Mouse (Mus musculus) frontal cortex, adult 2 months (tissue): ENCODE results near the gene Krtap3-3. TPM values are rescaled to one million over a fixed set of nuclear protein-coding genes. Genes with fewer than 3 reads are reported as not detected.

ENCODE experiments used
- polyA plus RNA-seq: library from polyadenylated mRNA; depleted of rRNA; stranded (reverse); fragments of >200 nt; gene quantifications from 2 replicates; pipeline ENCODE4 v1.2.3, GENCODE M21; 2012; rRNA removed

Gene Krtap3-3
- polyA plus RNA-seq, 1 experiment = not detected

Other genes with a start within 250 kb of the Krtap3-3 start
- 0.06 and 0.15 TPM in 2 replicates for gene Krt25, start 227.9 kb downstream of the Krtap3-3 start, polyA plus RNA-seq
- gene Krt26, start 212.9 kb downstream of the Krtap3-3 start, polyA plus RNA-seq = 0.06 TPM in 1 of 2 replicates, not detected in the other
- gene Krt27, start 199.8 kb downstream of the Krtap3-3 start, polyA plus RNA-seq = 0.19 TPM in 1 of 2 replicates, not detected in the other
- gene Krt28, start 176.0 kb downstream of the Krtap3-3 start, polyA plus RNA-seq = 0.17 TPM in 1 of 2 replicates, not detected in the other
- gene Krt10, start 161.5 kb downstream of the Krtap3-3 start, polyA plus RNA-seq = 9.3 and 11.7 TPM in 2 replicates
- 6.7 and 9.7 TPM in 2 replicates for gene Krt12, start 128.6 kb downstream of the Krtap3-3 start, polyA plus RNA-seq
- gene Krt20, start 112.7 kb downstream of the Krtap3-3 start, polyA plus RNA-seq = 0.08 TPM in 2 replicates
- gene Krt23, start 57.7 kb downstream of the Krtap3-3 start, polyA plus RNA-seq = 0.15 TPM in 1 of 2 replicates, not detected in the other
- gene Krt39, start 29.5 kb downstream of the Krtap3-3 start, polyA plus RNA-seq = not detected in 2 replicates
- 0.08 TPM in 1 of 2 replicates, not detected in the other for gene Krt40, start 7.7 kb downstream of the Krtap3-3 start, polyA plus RNA-seq
- gene Krtap3-2, start 6.0 kb upstream of the Krtap3-3 start, polyA plus RNA-seq = not detected in 2 replicates
- gene Gm11939, start 8.6 kb upstream of the Krtap3-3 start, polyA plus RNA-seq = not detected in 2 replicates
- not detected in 2 replicates for gene Krtap3-1, start 15.8 kb upstream of the Krtap3-3 start, polyA plus RNA-seq
- gene Krtap1-5, start 30.2 kb upstream of the Krtap3-3 start, polyA plus RNA-seq = not detected in 2 replicates
- gene Krtap1-4, start 32.8 kb upstream of the Krtap3-3 start, polyA plus RNA-seq = not detected in 2 replicates
- not detected in 2 replicates for gene Krtap1-3, start 40.5 kb upstream of the Krtap3-3 start, polyA plus RNA-seq
- gene Krtap9-3, start 47.2 kb upstream of the Krtap3-3 start, polyA plus RNA-seq = not detected in 2 replicates
- gene Gm11938, start 52.4 kb upstream of the Krtap3-3 start, polyA plus RNA-seq = not detected in 2 replicates
- not detected in 2 replicates for gene Gm11937, start 59.3 kb upstream of the Krtap3-3 start, polyA plus RNA-seq
- gene Krtap2-4, start 64.0 kb upstream of the Krtap3-3 start, polyA plus RNA-seq = not detected in 2 replicates
- gene Gm11562, start 69.6 kb upstream of the Krtap3-3 start, polyA plus RNA-seq = not detected in 2 replicates
- not detected in 2 replicates for gene Krtap4-1, start 77.4 kb upstream of the Krtap3-3 start, polyA plus RNA-seq
- gene Krtap4-2, start 84.2 kb upstream of the Krtap3-3 start, polyA plus RNA-seq = not detected in 2 replicates
- gene Krtap4-7, start 93.2 kb upstream of the Krtap3-3 start, polyA plus RNA-seq = not detected in 2 replicates
- gene Gm11555, start 99.4 kb upstream of the Krtap3-3 start, polyA plus RNA-seq = not detected in 2 replicates
- not detected in 2 replicates for gene Gm11563, start 108.1 kb upstream of the Krtap3-3 start, polyA plus RNA-seq
- gene Krtap4-6, start 115.1 kb upstream of the Krtap3-3 start, polyA plus RNA-seq = not detected in 2 replicates
- not detected in 2 replicates for gene Gm14190, start 139.9 kb upstream of the Krtap3-3 start, polyA plus RNA-seq
- not detected in 2 replicates for gene Gm14180, start 183.4 kb upstream of the Krtap3-3 start, polyA plus RNA-seq
- gene Gm11595, start 222.0 kb upstream of the Krtap3-3 start, polyA plus RNA-seq = not detected in 2 replicates
- not detected in 2 replicates for gene Krtap4-8, start 229.8 kb upstream of the Krtap3-3 start, polyA plus RNA-seq
- not detected in 2 replicates for gene Krtap4-9, start 234.3 kb upstream of the Krtap3-3 start, polyA plus RNA-seq
- not detected in 2 replicates for gene Gm11596, start 242.6 kb upstream of the Krtap3-3 start, polyA plus RNA-seq
- not detected in 2 replicates for gene Gm11569, start 248.1 kb upstream of the Krtap3-3 start, polyA plus RNA-seq